Mouse (Mus musculus) brain, embryonic 14.5 days (tissue): ENCODE results near the gene Sft2d1.

Experiments
- CTCF ChIP-seq: fragments of 200-500 bp; IDR thresholded peaks from 2 replicates; pipeline ENCODE4 v1.5.1; 2012; ENCODE audit warnings: inconsistent platforms, mild to moderate bottlenecking, moderate library complexity, borderline replicate concordance; ENCODE audit not compliant: insufficient read depth, insufficient read length; ENCODE audit errors: extremely low read depth
- POLR2A ChIP-seq: fragments of 200-500 bp; IDR thresholded peaks from 2 replicates; pipeline ENCODE4 v1.6.1; 2012; ENCODE audit warnings: mild to moderate bottlenecking, inconsistent platforms, borderline replicate concordance; ENCODE audit not compliant: poor library complexity, insufficient read depth, insufficient read length, severe bottlenecking; ENCODE audit errors: extremely low read depth

DNA sequence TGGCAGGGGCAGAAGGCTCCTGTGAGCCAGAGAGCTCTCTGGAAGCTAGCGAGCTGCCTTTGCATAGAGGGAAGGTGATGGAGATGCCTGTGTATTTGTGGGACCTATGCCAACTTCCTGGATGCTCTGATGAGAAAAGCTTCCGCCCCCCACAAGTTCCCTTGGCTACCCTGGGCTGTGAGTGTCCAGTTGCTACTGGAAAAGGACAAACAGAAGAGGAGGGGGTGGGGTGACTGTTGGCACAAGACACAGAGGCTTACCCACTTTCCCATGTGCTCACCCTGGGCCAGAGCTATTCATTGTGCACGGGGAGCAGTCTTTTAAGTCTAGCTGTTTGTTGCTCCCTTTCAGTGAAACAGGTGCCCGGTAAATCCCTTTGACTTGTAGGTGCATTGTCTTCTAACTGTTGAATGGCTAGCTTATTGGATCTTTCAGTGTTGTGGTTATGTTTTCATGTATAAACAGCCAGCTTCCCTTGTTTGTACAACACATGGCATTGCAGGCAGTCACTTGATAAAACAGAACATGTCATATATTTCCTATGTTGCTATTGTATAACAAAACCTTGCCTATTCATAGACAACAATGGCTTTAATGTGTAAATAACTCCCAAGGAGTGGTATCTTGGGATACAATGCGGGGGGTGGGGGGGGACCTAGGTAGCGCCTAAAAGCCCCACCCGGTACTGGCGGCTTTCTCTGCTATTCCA, 28.9 kb downstream of the Sft2d1 start:
- no peak for TF ChIP-seq CTCF
- TF ChIP-seq POLR2A, result no peak
